13 mouse cellular contexts compared by ENCODE assay signal in the genomic region with DNA sequence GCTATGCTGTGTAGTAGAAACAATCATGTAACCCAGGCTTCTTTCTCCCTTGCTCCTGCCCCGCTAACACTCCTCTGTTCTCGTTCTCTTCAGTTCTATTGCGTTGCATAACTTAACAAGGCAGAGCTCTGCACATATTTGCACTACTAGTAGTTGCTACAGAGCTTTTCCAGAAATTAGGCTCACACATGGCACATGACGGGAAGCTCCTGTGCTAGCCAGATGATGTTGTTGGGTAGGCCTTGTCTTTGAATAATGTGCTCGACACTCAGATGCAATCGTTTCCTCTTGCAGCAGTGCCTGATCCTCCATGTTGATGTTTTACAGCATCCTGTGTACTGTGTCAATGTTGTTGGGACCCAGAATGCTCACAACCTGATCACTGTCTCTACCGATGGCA.
A peak's percentile ranks its signal among the peaks of the same experiment; 100 is the strongest.
DNase-seq lines count a peak whose midpoint lies in the region.
"Had no signal": no experiment of that assay in that cellular context is flagged by ENCODE, and none has a peak within 500 bp of the region (broad histone marks: within the 10 kb centered on the region; RNA-seq: fewer than 3 reads in every experiment).

No protein-coding gene starts in this region.

- peak; percentile 49 for DNase-seq in heart, adult 11 months
- DNase-seq in heart, adult 9 months (ENCODE audit: low spot score in 2 of 2) = no peak
- DNase-seq in fat pad, adult 2 months (ENCODE audit: extremely low read depth, low read depth, low spot score) = peak; percentile 1
- DNase-seq in layer of hippocampus, adult 8-10 months (ENCODE audit: low spot score in 2 of 2) = peak; percentile 43 to 51
- DNase-seq in layer of hippocampus, postnatal 14 days (ENCODE audit: low spot score in 2 of 2) = peak; percentile 24 to 67
- no peak for DNase-seq in MN1 (ENCODE audit: low spot score)
- DNase-seq in left cerebral cortex, adult 8-10 months (ENCODE audit: low spot score in 2 of 2) = no peak
- DNase-seq: adrenal gland, postnatal 10 days; cerebellum, adult 11-12 months; cerebellum, postnatal 25 days; gastrocnemius, postnatal 14 days; heart, postnatal 10 days; heart, postnatal 4 days had no signal

Comparison
In these comparisons a context has a peak if more than half of its experiments do, and no peak if none do; other contexts are left out.
1. DNase-seq: peak in heart, adult 11 months (single experiment), fat pad, adult 2 months (single experiment), layer of hippocampus, adult 8-10 months (2 of 2) and layer of hippocampus, postnatal 14 days (2 of 2); none in heart, adult 9 months (0 of 2), MN1 (single experiment) and left cerebral cortex, adult 8-10 months (0 of 2).